Mouse (Mus musculus) retina, adult 2 months (tissue): ENCODE measurements around the gene Klhl31.

ENCODE experiments used
- DNase-seq: peaks from one replicate; pipeline ENCODE4 v3.0.0-alpha.2; 2012; ENCODE audit warnings: low read depth, low spot score

Gene Klhl31

DNA sequence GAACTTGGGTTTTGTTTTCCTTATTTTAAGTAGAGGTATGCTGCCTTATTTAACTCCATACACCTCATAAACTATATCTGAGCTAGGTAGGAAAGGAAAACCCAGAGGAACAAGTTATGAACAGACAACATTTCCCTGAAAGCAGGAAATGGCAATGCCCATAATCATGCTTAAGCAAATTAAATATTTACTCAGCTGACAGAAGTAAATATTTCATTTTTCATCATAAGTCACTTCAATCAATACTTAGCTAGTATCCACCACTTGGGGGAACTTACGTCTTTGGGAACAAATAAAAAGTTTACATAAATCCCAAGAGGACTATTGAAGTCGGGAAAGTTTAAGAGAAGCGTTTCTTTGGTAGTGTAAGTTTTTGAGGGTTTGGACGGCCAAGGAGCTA lies 67.2 kb downstream of the Klhl31 start:
- no peak for DNase-seq

DNA sequence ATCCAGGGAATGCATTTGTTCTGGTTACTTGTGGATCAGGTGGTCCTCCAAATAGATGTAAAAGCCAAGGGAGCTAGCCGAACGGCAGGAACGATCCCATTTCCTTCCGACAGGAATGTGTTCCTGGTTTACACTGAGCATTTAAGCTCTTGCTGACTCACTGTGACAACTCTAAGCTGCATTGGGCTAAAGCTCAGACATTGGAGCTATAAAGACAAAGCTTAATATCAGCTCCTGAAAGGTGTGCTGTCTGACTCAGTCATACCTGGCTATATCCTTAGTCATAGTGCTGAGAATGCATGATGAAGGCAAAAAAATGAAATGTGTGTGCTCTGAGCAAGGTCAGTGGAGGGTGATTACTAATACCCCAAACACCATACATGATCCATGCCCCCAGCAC lies 67.8 kb downstream of the Klhl31 start:
- no peak for DNase-seq

DNA sequence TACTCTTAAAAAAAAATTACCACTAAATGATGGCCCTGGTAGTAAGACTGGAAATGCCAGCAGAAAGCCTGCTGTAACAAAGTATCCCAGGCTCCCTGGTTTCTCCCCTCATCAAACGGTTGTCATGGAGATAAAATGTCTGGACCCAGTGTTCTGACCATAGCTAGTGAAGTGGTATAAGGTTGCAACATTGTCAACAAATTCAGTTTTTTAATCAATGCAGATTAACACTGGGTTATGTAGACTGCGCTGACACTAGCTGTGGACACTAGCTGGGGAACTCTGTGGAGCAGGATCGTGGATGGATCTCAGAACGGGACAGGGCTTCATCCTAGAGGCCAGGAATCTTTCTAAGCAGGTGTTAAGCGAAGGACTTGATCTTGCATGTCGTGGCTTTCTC lies 70.2 kb downstream of the Klhl31 start:
- DNase-seq: no peak

DNA sequence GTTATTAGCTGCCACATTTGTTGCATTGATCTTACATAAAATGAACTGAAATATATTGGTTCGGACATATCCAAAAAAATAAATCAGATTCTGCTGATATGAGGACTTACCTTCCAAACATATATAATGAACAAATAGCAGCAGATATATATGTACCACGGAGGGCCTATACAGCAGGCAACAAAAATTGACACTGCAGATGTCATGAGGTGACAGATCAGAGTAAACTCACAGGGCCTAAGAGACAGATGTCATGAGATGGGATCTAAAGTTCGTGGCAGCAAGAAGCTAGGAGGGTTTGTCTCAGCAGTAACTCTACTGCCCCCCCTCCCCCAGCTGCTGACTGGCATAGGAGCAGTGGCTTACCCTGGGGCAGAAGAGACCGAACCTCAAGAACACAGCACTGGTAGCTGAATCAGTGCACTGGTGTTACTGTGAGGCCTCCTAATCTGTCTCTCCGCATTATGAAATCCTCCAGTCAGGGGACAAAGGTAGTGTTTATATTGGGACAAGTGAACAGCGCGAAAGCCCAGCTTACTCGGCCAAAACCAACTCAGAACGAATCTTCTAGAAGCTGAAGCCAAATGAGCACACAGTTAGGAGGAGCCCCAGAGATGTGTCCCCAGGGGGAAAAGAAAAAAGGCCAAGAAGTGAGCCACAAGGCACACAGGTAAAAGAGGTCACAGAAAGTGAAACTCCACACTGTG lies 71.3 kb downstream of the Klhl31 start:
- no peak for DNase-seq

DNA sequence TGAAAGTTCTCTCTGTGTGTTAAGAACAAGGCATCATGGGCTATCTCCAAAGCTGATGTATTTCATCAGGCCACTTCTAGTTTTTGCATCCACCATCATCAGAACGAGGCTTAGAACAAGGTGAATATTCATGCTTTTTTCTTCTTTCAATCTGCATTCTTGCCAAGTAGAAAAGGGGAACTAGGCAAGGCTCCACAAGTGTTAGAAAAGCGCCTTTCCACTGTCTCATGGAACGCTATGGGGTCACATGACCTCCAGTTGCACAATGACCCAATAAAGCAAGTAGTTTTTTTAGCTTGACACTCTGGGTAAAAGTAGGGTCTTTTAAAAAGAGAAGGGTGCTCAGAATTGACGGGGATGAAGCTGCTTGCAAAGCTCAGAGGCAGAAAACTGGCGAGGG lies 72.7 kb downstream of the Klhl31 start:
- DNase-seq: no peak
